Mouse (Mus musculus) liver, embryonic 11.5 days (tissue): ENCODE measurements around the gene Trdmt1. TPM values are rescaled to one million over a fixed set of nuclear protein-coding genes. Genes with fewer than 3 reads are reported as not detected.

ENCODE experiments used
- ATAC-seq: fragments of 200-750 bp; cut with Nextera tagmentation; replicated peaks from 2 replicates; pipeline ENCODE4 v1.8.0; 2017; ENCODE audit warnings: moderate number of reproducible peaks, mild to moderate bottlenecking, moderate TSS enrichment, moderate library complexity; ENCODE audit not compliant: low FRiP score
- DNase-seq: peaks from one replicate; pipeline ENCODE4 v3.0.0-alpha.2; 2017; ENCODE audit warnings: low spot score
- H3K27ac ChIP-seq: fragments of 300-500 bp; sonication (generic); 2 replicates; pipeline ENCODE4 v1.5.1; 2014; ENCODE audit warnings: mild to moderate bottlenecking, low read depth, low read length, control low read depth
- H3K27me3 ChIP-seq: fragments of 300-500 bp; sonication (generic); replicated peaks from 2 replicates; pipeline ENCODE4 v1.6.1; 2014; ENCODE audit warnings: low read length, mixed read lengths; ENCODE audit not compliant: control insufficient read depth, insufficient read depth
- H3K36me3 ChIP-seq: fragments of 300-500 bp; sonication (generic); 2 replicates; pipeline ENCODE4 v1.6.1; 2014; ENCODE audit warnings: mild to moderate bottlenecking, low read length, moderate library complexity, mixed read lengths; ENCODE audit not compliant: control insufficient read depth, insufficient read depth
- H3K4me1 ChIP-seq: fragments of 300-500 bp; sonication (generic); replicated peaks from 2 replicates; pipeline ENCODE4 v1.6.1; 2014; ENCODE audit warnings: low read length, mixed read lengths; ENCODE audit not compliant: control insufficient read depth, insufficient read depth
- H3K4me2 ChIP-seq: fragments of 300-500 bp; sonication (generic); 2 replicates; pipeline ENCODE4 v1.6.1; 2014; ENCODE audit warnings: mild to moderate bottlenecking, control low read depth, moderate library complexity
- H3K4me3 ChIP-seq: fragments of 300-500 bp; sonication (generic); 2 replicates; pipeline ENCODE4 v1.5.1; 2014; ENCODE audit warnings: low read depth, low read length, control low read depth
- H3K9ac ChIP-seq: fragments of 300-500 bp; sonication (generic); 2 replicates; pipeline ENCODE4 v1.6.1; 2014; ENCODE audit warnings: low read depth, low read length, control low read depth
- H3K9me3 ChIP-seq: fragments of 300-500 bp; sonication (generic); 2 replicates; pipeline ENCODE4 v1.6.1; 2016; ENCODE audit warnings: low read length, inconsistent platforms, mixed read lengths; ENCODE audit not compliant: control insufficient read depth
- WGBS: fragments of 180-500 bp; shearing (Covaris S2); extraction: QIAGEN DNeasy Blood & Tissue Kit; methylation state at CpG from one replicate; pipeline ENCODE4 v1.1.7; 2014; 5-methylcytosine and 5-hydroxymethylcytosine counted together
- polyA plus RNA-seq: library from polyadenylated mRNA; unstranded; fragments of >200 nt; fragmentation: Nextera tagmentation; extraction: Ambion mirVana; gene quantifications from 2 replicates; pipeline ENCODE4 v1.2.1, GENCODE M21; 2014

Trdmt1 gene
- polyA plus RNA-seq, 1 experiment from 2014 or later, result 10.2 TPM

DNA sequence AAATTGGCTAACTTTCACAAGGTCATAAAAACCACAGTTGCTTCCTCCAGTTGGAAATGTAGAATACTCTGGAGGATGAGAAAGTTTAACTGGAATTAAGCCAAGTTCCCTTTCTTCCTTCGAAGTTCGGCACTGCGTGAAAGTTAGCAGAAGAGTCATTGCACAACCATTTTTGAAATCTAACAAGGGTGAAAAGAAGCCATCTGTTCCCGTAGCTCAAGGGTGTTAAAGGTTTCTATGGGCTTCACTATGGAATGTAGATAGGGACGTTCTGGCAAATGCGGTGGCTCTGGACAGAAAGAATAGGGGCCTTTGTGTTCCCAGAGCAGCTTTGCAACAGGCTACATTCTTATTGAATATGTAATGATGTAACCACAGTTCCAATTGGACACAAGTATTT, 31.5 kb upstream of the Trdmt1 start:
- H3K27ac ChIP-seq, result no peak overlapping the region
- peaks cover 26% of the 10 kb centered on the region for H3K4me1 ChIP-seq
- WGBS, result 48% methylated on average over 6 of the region's 6 CpGs
- peaks cover 10% of the 10 kb centered on the region; the same call in 1 of the 2 replicates for H3K36me3 ChIP-seq
- H3K4me3 ChIP-seq, result peak overlapping the region; percentile 63
- peak overlapping the region; percentile 85 for H3K4me2 ChIP-seq
- H3K9me3 ChIP-seq, result no peaks in the 10 kb centered on the region
- no peak for DNase-seq
- H3K9ac ChIP-seq, result peak overlapping the region; percentile 75; the same call in 1 of the 2 replicates
- ATAC-seq, result no peak
- peaks cover 17% of the 10 kb centered on the region for H3K27me3 ChIP-seq

DNA sequence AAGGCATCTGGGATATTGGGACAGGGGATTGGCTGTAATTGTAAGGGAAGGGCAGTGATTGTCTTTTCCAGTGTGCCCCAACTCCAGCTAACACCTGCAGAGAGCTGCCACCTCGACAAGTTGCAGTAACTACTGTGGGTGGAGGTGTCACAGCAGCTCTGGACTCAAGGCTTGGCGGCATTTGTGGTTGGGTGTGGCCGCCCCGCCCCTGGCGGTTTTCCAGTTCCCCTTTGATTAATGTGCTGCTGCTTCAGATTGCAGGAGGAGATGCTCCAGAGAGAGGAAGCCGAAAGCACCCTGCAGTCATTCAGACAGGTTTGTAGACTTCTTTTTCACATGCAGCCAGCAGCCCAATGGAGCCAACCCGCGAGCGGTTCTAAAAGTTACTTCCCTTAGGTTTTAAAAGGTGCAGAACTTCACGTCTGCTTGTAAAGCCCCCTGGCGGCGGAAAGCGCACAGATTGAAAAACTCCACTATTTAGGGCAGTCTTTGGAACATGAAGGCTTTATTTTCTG, 30.9 kb upstream of the Trdmt1 start:
- H3K9me3 ChIP-seq, result no peaks in the 10 kb centered on the region
- H3K36me3 ChIP-seq, result peaks cover 10% of the 10 kb centered on the region; the same call in 1 of the 2 replicates
- no peak overlapping the region for H3K27ac ChIP-seq
- peak overlapping the region; percentile 85 for H3K4me2 ChIP-seq
- peaks cover 17% of the 10 kb centered on the region for H3K27me3 ChIP-seq
- 1% methylated on average over 13 of the region's 13 CpGs for WGBS
- ATAC-seq (peak; percentile 40; the same call in 1 of the 2 replicates), DNase-seq (peak; percentile 65)
- H3K9ac ChIP-seq, result peak overlapping the region; percentile 75
- peaks cover 26% of the 10 kb centered on the region for H3K4me1 ChIP-seq
- H3K4me3 ChIP-seq, result peak overlapping the region; percentile 63

DNA sequence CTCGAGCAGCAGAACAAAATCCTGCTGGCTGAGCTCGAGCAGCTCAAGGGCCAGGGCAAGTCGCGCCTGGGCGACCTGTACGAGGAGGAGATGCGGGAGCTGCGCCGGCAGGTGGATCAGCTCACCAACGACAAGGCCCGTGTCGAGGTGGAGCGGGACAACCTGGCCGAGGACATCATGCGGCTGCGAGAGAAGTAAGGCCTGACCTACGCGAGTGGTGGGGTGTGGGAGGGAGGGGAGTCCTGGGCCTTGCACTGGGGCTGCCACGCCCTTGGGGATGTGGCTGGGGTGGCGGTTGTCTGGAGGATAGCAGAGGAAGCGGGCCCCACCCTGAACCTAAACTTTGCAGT, 30.3 kb upstream of the Trdmt1 start:
- under 1% methylated on average over 21 of the region's 21 CpGs for WGBS
- Histone ChIP-seq H3K4me3 (peak overlapping the region; percentile 63), H3K4me1 (peaks cover 26% of the 10 kb centered on the region), H3K27me3 (peaks cover 17% of the 10 kb centered on the region), H3K36me3 (peaks cover 10% of the 10 kb centered on the region; the same call in 1 of the 2 replicates), H3K4me2 (peak overlapping the region; percentile 85), H3K9ac (peak overlapping the region; percentile 75), H3K27ac (no peak overlapping the region), H3K9me3 (no peaks in the 10 kb centered on the region)
- ATAC-seq (peak; percentile 66), DNase-seq (peak; percentile 62)

DNA sequence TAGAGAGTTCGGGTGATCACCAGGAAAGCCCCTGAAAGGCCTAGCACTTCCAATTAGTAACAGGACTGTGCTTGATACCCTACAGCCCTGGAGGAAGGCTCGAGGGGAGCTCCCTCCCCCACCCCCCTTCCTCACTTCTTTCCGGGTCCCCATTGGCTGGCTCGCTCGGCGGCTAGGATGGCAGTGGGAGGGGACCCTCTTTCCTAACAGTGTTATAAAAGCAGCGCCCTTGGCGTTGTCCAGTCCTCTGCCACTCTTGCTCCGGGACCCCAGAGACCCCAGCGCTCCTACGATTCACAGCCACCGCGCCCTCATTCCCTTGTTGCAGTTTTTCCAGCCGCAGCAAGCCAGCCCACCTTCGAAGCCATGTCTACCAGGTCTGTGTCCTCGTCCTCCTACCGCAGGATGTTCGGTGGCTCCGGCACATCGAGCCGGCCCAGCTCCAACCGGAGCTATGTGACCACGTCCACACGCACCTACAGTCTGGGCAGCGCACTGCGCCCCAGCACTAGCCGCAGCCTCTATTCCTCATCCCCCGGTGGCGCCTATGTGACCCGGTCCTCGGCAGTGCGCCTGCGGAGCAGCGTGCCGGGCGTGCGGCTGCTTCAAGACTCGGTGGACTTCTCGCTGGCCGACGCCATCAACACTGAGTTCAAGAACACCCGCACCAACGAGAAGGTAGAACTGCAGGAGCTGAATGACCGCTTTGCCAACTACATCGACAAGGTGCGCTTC, 29.8 kb upstream of the Trdmt1 start:
- H3K27me3 ChIP-seq, result peaks cover 17% of the 10 kb centered on the region
- peak overlapping the region; percentile 63 for H3K4me3 ChIP-seq
- WGBS, result under 1% methylated on average over 46 of the region's 46 CpGs

DNA sequence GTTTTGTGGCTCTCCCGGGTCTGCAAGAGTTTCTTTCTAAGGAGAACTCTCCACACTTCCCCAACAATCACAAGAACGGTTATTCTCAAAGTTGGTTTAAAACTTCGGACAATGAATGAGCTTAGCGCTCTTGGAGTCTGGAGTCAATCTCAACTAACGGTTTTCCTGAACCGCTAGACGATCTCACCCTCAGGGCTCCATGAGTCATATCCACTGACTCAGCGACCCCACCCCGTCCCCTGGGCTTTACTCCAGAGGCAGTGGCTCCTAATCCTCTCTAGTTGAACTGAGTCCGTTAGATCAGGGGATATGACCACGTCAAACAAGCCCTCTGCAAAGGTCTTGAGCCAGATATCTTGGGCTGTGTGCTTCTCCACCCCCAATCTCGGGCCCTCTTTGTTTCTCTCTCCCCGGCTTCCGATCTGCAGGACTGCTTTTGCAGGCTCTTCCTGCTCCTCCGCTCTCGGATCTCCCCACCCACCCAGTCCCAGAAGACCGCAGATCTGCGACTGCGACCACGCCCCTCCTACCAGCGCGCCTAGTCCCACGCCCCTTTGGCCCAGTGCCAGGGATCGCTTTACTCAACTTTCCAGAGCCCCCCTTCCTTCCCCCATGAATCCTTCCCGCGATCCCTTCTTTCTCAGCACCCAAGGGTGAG, 29.1 kb upstream of the Trdmt1 start, which contains the start of gene Vim:
Vim (plus strand) TSS at position 520 of the 658 bp plus-strand sequence.
- WGBS, result under 1% methylated on average over 26 of the region's 26 CpGs
- DNase-seq, result peak; percentile 86
- H3K4me3 ChIP-seq, result peak within 1 kb of the TSS; percentile 63
- H3K9ac ChIP-seq, result peak within 1 kb of the TSS; percentile 75
- peaks cover 17% of the 10 kb centered on the region for H3K27me3 ChIP-seq
- peaks cover 7% of the 10 kb centered on the region; the same call in 1 of the 2 replicates for H3K36me3 ChIP-seq
- peak; percentile 80 for ATAC-seq
- H3K27ac ChIP-seq, result peak within 1 kb of the TSS; percentile 81
- no peaks in the 10 kb centered on the region for H3K9me3 ChIP-seq
- H3K4me2 ChIP-seq, result peak within 1 kb of the TSS; percentile 85
- peaks cover 26% of the 10 kb centered on the region for H3K4me1 ChIP-seq

More for the DNA sequence above, 29.8 kb upstream of the Trdmt1 start:
- Histone ChIP-seq H3K27ac (peak overlapping the region; percentile 81), H3K4me2 (peak overlapping the region; percentile 85), H3K9ac (peak overlapping the region; percentile 75), H3K4me1 (peaks cover 26% of the 10 kb centered on the region), H3K36me3 (peaks cover 10% of the 10 kb centered on the region; the same call in 1 of the 2 replicates), H3K9me3 (no peaks in the 10 kb centered on the region)
- ATAC-seq, result peak; percentile 74
- DNase-seq, result peak; percentile 81

DNA sequence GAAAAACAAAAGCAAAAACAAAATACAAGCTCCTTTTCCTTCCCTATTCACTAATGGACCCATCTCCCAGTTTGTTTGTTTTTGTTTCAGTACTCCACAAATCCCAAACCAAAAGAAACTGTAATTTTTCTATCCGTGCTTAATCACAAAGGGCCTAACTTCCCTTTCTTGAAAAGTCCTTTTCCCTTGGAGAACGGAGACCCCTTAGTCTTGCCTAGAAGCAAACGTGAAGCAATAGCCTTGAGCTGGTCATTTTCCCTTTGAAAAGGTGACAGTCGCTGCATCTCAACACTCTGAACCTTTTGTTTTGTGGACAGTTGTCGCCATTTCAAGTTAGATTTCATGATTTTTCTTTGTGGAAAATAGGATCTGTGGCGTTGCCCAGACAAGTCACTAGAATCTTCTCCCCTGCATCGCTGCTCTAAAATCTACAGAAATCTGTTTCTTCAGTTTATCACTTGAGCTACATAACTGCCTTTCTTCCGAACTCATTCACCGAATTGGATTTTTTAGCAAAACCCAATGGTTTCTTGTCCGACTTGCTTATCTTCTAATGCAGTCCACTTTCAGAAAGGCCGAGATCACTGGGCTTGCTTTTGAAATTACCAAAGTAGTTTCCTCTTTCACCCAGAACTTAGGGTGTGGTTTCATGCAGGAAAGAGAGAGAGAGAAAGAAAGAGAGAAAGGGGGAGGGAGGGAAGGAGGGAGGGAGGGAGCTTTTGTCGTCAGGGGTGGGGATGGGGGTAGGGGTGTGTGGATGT, 28.4 kb upstream of the Trdmt1 start:
- Histone ChIP-seq H3K27me3 (peaks cover 17% of the 10 kb centered on the region), H3K4me1 (peaks cover 26% of the 10 kb centered on the region), H3K9me3 (no peaks in the 10 kb centered on the region), H3K27ac (peak overlapping the region; percentile 81), H3K9ac (peak overlapping the region; percentile 75; the same call in 1 of the 2 replicates), H3K4me2 (peak overlapping the region; percentile 85), H3K4me3 (peak overlapping the region; percentile 63), H3K36me3 (peaks cover 3% of the 10 kb centered on the region; the same call in 1 of the 2 replicates)
- no peak for DNase-seq
- ATAC-seq, result no peak
- WGBS, result 5% methylated on average over 12 of the region's 12 CpGs

DNA sequence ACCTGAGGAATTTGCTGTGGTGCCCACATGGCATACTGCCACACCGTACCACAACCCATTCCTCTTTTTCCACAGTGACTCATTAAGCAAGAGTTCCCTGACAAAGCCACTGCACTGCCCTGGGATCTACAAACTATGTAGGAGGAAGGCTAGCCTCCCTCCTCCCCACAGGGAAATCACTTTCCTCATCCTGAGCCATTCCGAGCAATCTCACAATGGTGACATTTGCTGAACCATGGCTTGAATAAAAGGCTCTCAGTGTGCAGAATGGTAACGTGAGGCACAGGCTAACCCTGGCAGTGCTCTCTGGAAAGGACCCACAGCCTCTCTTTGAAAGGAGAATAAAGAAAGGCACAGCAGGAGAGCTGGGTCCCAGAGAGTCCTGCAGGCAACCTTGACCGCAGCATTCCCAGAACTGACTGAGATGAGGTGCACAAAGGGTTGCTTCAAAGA, 27.7 kb upstream of the Trdmt1 start:
- H3K9ac ChIP-seq, result no peak overlapping the region
- peak overlapping the region; percentile 20; the same call in 1 of the 2 replicates for H3K4me3 ChIP-seq
- peak overlapping the region; percentile 85 for H3K4me2 ChIP-seq
- WGBS, result 34% methylated on average over 4 of the region's 4 CpGs
- H3K9me3 ChIP-seq, result no peaks in the 10 kb centered on the region
- DNase-seq (no peak), ATAC-seq (no peak)
- peaks cover 1% of the 10 kb centered on the region; the same call in 1 of the 2 replicates for H3K36me3 ChIP-seq
- peak overlapping the region; percentile 38; the same call in 1 of the 2 replicates for H3K27ac ChIP-seq
- H3K27me3 ChIP-seq, result peaks cover 17% of the 10 kb centered on the region
- H3K4me1 ChIP-seq, result peaks cover 26% of the 10 kb centered on the region

DNA sequence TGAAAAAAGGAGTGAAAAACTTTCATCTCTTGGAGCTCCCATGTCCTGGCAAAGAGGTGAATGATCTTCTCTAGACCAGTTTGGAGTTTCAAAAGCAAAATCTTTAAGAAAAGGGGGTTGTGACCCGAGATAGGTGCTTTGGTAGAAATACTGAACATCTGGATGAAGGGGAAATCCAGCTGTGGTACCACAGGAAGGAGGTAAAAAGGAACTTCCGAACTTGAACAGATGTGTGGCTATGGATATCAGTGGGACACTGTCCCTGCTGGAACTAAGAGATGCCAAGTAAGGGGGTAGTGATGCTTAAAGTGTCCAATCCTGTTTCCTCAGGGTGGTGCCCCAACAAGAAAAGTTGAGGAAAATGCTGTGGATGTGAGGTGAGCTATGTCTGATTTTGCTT, 25.7 kb upstream of the Trdmt1 start:
- no peak overlapping the region for H3K27ac ChIP-seq
- peaks cover 22% of the 10 kb centered on the region for H3K4me1 ChIP-seq
- ATAC-seq, result no peak

More for the DNA sequence above, 25.7 kb upstream of the Trdmt1 start:
- no peak overlapping the region for H3K9ac ChIP-seq
- 58% methylated on average over 2 of the region's 2 CpGs for WGBS
- H3K36me3 ChIP-seq, result no peaks in the 10 kb centered on the region
- DNase-seq, result no peak
- H3K27me3 ChIP-seq, result peaks cover 13% of the 10 kb centered on the region
- no peaks in the 10 kb centered on the region for H3K9me3 ChIP-seq
- no peak overlapping the region for H3K4me3 ChIP-seq
- H3K4me2 ChIP-seq, result no peak overlapping the region
